Mouse (Mus musculus): ENCODE measurements at regions not wholly inside any gene's neighbourhood (a gene's known extent, or its start where the extent isn't known, plus 50 kb on each side); places are given as distances from the start of the nearest gene placed in this dataset.

DNA sequence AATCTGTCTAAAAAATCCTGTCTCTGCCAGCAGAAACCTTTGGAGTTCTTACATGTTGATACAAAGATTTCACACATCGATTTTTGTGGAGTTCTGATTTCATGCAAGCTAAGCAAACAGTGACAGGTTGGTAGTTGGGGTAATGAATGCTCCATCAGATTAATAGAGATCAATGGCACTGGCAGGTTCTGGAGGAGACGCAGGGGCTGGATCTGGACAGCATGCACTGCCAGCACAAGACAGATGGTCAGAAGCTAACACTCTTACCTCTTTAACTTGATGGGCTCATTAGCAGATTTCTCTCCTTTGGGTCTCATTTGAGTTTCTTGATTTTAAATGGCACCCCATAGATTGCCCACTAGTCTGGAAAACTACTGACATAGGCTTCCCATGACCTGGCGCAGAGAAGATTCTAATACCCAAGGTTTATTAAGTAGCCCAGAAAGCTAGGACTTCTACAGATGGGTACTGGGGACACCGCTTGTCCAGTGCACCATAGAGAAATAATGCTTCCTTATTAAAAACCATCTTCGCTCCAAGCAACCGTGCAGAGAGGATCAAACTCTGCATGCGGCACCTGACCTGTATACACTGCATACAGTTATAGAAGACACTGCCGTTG, 351.7 kb downstream of the Sorl1 start:
- DNase-seq: no peak
- no peak for TF ChIP-seq CTCF (IDR thresholded peaks at IDR 0.05)
- Histone ChIP-seq H3K27ac (no peak overlapping the region), H3K4me3 (no peak overlapping the region)
- intact Hi-C loops (cut with DNase I): no loop called here

- no peak for TF ChIP-seq CTCF (IDR thresholded peaks at IDR 0.05)
- H3K27ac ChIP-seq: no peak overlapping the region
Observed at GRCm38 (mm10) chr9:41771276-41771675, 352.8 kb downstream of the Sorl1 start.

DNA sequence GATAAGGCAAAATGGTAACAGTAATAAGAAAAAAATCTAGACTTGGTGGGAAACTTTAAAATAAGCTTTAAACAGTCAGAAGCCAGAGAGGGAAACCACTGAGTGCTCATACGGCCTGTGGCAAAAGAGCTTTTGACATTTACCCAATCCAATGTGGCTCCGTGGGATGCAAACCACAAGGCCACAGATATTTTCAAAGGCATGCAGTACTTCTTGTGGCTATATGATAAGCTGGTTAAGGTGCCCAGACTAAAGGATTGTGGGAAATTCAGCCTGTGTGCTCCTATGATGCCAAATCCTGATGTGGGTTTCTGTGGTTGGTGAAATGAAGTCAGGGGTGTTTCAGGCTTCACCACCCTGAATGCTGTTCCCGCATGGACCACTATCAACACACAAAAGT, 355.8 kb downstream of the Sorl1 start:
- TF ChIP-seq CTCF (IDR thresholded peaks at IDR 0.05): no peak
- intact Hi-C loops (cut with DNase I): no loop called here
- DNase-seq: no peak
- Histone ChIP-seq H3K4me3 (no peak overlapping the region), H3K27ac (no peak overlapping the region)

More at GRCm38 (mm10) chr9:41771276-41771675, 352.8 kb downstream of the Sorl1 start:
- no peak for DNase-seq
- intact Hi-C loops (cut with DNase I): no loop called here
- no peak overlapping the region for H3K4me3 ChIP-seq

- H3K27ac ChIP-seq: no peak overlapping the region; the same call in 1 of the 2 replicates
- DNase-seq: peak; percentile 75
- no peak for TF ChIP-seq CTCF (IDR thresholded peaks at IDR 0.05)
- no peak overlapping the region for H3K4me3 ChIP-seq
- intact Hi-C loops (cut with DNase I): no loop called here
Observed at GRCm38 (mm10) chr9:41766533-41766920, 357.6 kb downstream of the Sorl1 start.

GRCm38 (mm10) chr9:41765816-41766532, 358.1 kb downstream of the Sorl1 start:
- DNase-seq: no peak
- intact Hi-C loops (cut with DNase I): no loop called here
- no peak for TF ChIP-seq CTCF (IDR thresholded peaks at IDR 0.05)
- no peak overlapping the region for H3K4me3 ChIP-seq
- H3K27ac ChIP-seq: no peak overlapping the region; the same call in 1 of the 2 replicates

DNA sequence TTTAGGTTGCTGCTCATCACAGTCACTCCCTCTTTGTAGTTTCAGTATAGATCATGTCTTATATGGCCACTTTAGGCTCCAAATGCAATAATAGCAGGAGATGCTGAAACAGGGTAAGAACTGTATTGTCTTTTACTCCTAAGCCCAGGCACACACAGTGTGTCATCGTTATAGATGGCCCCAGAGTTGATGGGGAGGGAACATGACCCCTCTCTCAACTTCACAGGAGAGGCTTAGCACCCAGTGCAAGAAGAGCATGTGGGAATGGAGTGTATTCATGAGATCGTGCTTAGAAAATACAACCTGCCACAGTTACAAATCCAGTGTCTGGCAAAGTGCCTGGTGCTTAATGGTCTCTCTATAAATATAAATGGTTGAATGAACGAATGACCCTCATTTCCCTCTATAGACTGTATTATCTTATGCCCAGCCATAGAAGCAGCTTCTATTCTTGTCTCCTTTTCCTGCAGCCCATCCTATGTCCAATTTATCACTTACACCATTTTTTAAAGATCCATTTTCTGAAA, 363.0 kb downstream of the Sorl1 start:
- TF ChIP-seq CTCF (IDR thresholded peaks at IDR 0.05): no peak
- H3K27ac ChIP-seq: no peak overlapping the region
- intact Hi-C loops (cut with DNase I): no loop called here
- no peak overlapping the region for H3K4me3 ChIP-seq
- no peak for DNase-seq

DNA sequence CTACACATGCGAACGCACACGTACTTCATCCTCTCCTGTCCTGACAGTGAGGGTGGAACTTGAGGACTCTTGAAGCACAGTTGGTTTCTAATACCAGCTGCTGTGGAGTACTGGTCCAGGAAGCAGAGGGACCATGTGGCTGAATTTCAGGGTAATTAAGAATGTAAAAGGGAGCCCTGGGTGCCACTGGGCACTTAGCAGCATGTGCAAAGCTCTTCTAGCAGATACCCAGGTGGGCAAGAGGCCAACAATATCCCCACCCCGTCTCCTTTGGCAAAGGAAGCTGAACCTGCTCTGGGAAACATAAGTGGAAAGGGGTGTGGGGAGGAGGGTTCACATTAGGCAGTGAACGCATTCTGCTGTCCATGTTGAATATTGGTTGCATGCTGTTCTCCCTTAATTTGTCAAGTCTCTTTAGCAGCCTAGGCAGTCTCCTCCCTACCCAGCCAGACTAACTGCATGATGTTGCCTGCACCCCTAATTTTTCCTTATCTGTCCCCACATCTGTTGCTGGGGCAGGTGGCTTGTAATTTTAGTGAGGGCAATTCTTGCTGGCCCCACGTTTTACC, 369.6 kb downstream of the Sorl1 start:
- H3K27ac ChIP-seq: no peak overlapping the region
- intact Hi-C loops (cut with DNase I): no loop called here
- DNase-seq: no peak
- TF ChIP-seq CTCF (IDR thresholded peaks at IDR 0.05): no peak
- no peak overlapping the region for H3K4me3 ChIP-seq

DNA sequence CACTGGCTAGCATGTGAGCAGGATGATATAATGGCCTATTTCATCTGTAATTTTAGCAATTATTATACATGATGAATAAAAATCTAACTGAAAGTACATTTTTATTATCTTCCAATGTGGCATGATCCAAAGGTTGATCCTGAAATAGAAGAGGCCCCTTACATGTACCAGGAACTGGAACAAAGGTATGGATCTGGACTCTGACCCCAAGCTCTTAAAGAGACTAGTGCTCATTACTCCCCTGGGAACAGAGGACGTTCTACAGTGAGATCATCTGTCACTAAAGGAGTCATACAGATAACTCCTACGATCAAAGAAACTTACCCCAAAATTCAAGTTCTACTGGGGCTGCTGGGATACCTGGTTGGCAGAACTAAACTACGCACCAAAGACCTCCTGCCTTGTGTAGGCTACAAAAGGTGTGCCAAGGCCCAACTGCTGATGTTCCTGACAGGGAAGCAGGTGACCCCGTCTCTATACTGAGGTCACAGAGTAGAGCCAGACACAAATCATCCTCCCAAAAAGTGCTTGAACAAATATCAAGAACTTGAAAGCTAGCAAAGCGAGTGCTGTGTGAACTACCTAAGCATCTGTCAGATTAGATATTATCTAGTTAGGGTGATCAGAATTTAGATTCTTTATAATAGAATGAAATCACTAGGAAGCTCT, 378.0 kb downstream of the Sorl1 start:
- DNase-seq: no peak
- no peak overlapping the region for H3K4me3 ChIP-seq
- no peak overlapping the region for H3K27ac ChIP-seq
- intact Hi-C loops (cut with DNase I): no loop called here
- TF ChIP-seq CTCF (IDR thresholded peaks at IDR 0.05): no peak

DNA sequence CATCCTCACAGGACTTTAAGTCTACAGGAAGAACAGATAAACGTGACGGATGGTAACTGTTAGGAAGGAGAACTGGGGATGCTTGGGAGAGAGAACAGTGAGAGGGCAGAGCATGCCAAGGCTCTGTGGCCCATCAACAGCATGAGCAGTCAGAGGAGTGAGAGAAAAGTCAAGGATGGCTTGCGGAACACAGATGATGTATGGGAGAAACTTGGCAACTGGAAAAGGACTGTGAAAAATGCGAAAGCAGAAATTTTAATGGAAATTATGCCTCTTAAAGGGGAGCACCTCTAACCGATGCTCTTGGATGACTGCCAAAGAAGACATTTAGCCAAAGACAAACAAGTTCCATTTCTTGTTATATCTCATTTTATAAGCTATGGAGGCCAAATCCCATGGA, 382.6 kb downstream of the Sorl1 start:
- no peak for TF ChIP-seq CTCF (IDR thresholded peaks at IDR 0.05)
- no peak overlapping the region for H3K4me3 ChIP-seq
- DNase-seq: no peak
- no peak overlapping the region for H3K27ac ChIP-seq
- intact Hi-C loops (cut with DNase I): no loop called here

DNA sequence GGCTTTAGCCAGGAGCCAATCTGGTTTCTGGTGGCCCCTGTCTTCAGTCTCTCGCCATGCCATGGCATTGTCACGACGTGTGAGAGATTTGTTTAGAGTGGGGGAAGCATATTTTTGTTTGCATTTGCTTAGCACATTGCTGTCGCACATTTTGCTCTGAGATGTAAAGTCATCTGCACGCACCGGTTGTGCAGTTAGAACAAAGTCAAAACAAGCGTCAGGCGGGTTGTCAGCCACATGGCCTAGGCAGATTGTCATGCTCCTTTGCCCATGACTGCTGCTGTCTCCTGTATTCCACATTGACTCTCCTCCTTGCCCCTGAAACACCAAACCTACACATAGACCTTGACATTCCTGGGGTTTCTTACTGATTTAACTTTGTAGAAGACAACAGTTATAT, 383.6 kb downstream of the Sorl1 start:
- Histone ChIP-seq H3K4me3 (no peak overlapping the region), H3K27ac (no peak overlapping the region)
- TF ChIP-seq CTCF (IDR thresholded peaks at IDR 0.05): no peak
- intact Hi-C loops (cut with DNase I): no loop called here
- no peak for DNase-seq

GRCm38 (mm10) chr9:41737671-41738070, 386.4 kb downstream of the Sorl1 start:
- Histone ChIP-seq H3K27ac (no peak overlapping the region), H3K4me3 (no peak overlapping the region)
- intact Hi-C loops (cut with DNase I): loop anchor here (5.0 kb wide), 1 partner anchor 215 kb away; no protein-coding TSS in a partner anchor
- no peak for DNase-seq
- no peak for TF ChIP-seq CTCF (IDR thresholded peaks at IDR 0.05)

- DNase-seq: no peak
- no peak for TF ChIP-seq CTCF (IDR thresholded peaks at IDR 0.05)
- intact Hi-C loops (cut with DNase I): loop anchor here (5.0 kb wide), 1 partner anchor 215 kb away; no protein-coding TSS in a partner anchor
- Histone ChIP-seq H3K27ac (no peak overlapping the region), H3K4me3 (no peak overlapping the region)
Observed at GRCm38 (mm10) chr9:41736881-41737280, 387.2 kb downstream of the Sorl1 start.
